Mouse (Mus musculus): ENCODE data around the gene Suds3.

- TF ChIP-seq POLR2A (IDR thresholded peaks at IDR 0.05; ENCODE audit: borderline replicate concordance, extremely low read depth, low read depth, low read length) (no peak), CTCF (IDR thresholded peaks at IDR 0.05; ENCODE audit: insufficient read depth, low read length) (no peak)
These were observed 55.3 kb downstream of the Suds3 start for GRCm38 (mm10) chr5:117060484-117061130.

Data from lung, adult 2 months (tissue).